Mouse (Mus musculus): ENCODE data around the gene Sox5. TPM values are rescaled to one million over a fixed set of nuclear protein-coding genes. Genes with fewer than 3 reads are reported as not detected.

Gene Sox5
- polyA plus RNA-seq, 1 experiment from 2014 or later, result 43.3 TPM

DNA sequence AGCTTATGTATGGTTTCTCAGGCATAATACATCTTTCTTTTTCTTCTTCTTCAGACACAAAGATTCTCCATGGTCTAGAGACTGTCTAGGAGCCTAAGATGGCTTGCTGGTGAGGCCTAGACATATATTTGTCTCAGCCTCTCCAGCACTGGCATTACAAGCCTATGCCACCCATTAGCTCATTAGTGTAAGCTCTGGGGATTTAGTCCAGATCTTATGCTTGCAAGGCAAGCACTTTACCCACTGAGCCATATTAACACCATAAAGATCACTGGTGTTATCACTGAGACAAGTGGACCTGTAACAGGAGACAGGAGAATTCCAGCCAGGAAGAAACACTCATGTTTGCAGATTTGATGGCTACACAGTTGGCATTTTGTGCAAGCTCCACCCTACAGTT is 472.6 kb downstream of the Sox5 start:
- ATAC-seq, result no peak
- Histone ChIP-seq H3K9ac (ENCODE audit: low read depth, low read length) (no peak overlapping the region), H3K27ac (ENCODE audit: low read length) (no peak overlapping the region), H3K9me3 (replicated peaks; ENCODE audit: control insufficient read depth, low read length, poor library complexity, severe bottlenecking) (no peaks in the 10 kb centered on the region), H3K36me3 (ENCODE audit: control insufficient read depth, insufficient read depth, low read length) (no peaks in the 10 kb centered on the region), H3K4me1 (ENCODE audit: control insufficient read depth, insufficient read depth, low read length) (peaks cover 7% of the 10 kb centered on the region), H3K4me2 (ENCODE audit: low read length) (no peak overlapping the region), H3K4me3 (ENCODE audit: low read depth, low read length) (no peak overlapping the region), H3K27me3 (ENCODE audit: control insufficient read depth, insufficient read depth, low read depth, low read length) (no peaks in the 10 kb centered on the region)

DNA sequence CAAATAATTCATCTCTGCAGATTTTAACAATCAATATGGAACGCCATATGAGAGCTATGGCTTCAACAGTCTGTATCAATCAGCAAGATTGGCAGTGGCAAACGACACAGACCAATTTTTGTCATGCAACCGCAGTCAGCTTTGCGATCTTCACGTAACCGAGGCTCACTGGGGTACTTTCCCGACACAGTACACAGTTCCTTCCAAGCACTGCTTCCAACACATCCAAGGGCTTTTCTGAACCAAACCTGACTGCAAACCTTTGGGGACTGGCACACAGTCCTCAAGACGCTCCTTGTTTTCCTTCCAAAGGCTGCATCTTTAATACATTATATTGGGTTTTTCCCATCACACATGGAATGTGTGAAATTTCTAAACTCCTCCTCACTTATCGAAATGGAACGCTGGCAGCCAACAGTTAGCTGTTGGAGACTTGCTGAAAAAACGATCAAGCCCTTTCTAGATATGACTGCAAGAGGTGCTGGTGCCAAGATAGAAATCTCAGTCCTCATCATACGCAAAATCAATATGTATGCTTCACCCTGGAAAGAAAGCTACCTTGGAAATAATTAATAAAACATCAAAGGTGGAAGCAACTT is 474.1 kb downstream of the Sox5 start:
- Histone ChIP-seq H3K36me3 (ENCODE audit: control insufficient read depth, insufficient read depth, low read length) (no peaks in the 10 kb centered on the region), H3K4me3 (ENCODE audit: low read depth, low read length) (no peak overlapping the region), H3K4me1 (ENCODE audit: control insufficient read depth, insufficient read depth, low read length) (peaks cover 7% of the 10 kb centered on the region), H3K27me3 (ENCODE audit: control insufficient read depth, insufficient read depth, low read depth, low read length) (no peaks in the 10 kb centered on the region), H3K27ac (ENCODE audit: low read length) (no peak overlapping the region), H3K4me2 (ENCODE audit: low read length) (no peak overlapping the region), H3K9me3 (replicated peaks; ENCODE audit: control insufficient read depth, low read length, poor library complexity, severe bottlenecking) (0 out of 2 replicates have a peak, but pooled peaks cover under 1% of the 10 kb centered on the region), H3K9ac (ENCODE audit: low read depth, low read length) (no peak overlapping the region)
- 89% methylated on average over 12 of the region's 12 CpGs for WGBS
- ATAC-seq, result no peak

DNA sequence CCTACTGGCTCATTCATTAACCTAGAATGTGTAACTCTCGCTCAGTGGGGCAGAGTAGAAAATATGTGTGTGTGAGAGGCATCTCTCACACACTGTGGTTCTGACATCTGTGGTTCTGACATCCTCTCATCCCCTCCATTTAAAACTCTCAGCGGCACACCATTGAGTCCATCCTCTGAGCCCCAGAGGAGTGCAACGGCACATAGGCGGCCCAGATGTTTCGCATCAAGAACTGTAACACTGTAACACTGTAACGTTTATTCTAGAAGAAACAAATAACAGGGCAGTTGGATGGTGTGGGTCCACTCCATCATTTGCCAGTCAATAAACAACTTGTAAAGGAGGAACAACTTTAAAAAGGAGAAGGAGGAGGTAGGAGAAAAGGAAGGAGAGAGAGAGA is 479.0 kb downstream of the Sox5 start:
- 94% methylated on average over 6 of the region's 6 CpGs for WGBS
- no peaks in the 10 kb centered on the region for H3K27me3 ChIP-seq (ENCODE audit: control insufficient read depth, insufficient read depth, low read depth, low read length)
- no peak overlapping the region for H3K4me2 ChIP-seq (ENCODE audit: low read length)
- H3K27ac ChIP-seq (ENCODE audit: low read length), result no peak overlapping the region
- no peak overlapping the region for H3K4me3 ChIP-seq (ENCODE audit: low read depth, low read length)
- H3K9me3 ChIP-seq (replicated peaks; ENCODE audit: control insufficient read depth, low read length, poor library complexity, severe bottlenecking), result 0 out of 2 replicates have a peak, but pooled peaks cover 2% of the 10 kb centered on the region
- H3K4me1 ChIP-seq (ENCODE audit: control insufficient read depth, insufficient read depth, low read length), result no peaks in the 10 kb centered on the region
- ATAC-seq, result no peak
- H3K36me3 ChIP-seq (ENCODE audit: control insufficient read depth, insufficient read depth, low read length), result no peaks in the 10 kb centered on the region
- no peak overlapping the region for H3K9ac ChIP-seq (ENCODE audit: low read depth, low read length)

DNA sequence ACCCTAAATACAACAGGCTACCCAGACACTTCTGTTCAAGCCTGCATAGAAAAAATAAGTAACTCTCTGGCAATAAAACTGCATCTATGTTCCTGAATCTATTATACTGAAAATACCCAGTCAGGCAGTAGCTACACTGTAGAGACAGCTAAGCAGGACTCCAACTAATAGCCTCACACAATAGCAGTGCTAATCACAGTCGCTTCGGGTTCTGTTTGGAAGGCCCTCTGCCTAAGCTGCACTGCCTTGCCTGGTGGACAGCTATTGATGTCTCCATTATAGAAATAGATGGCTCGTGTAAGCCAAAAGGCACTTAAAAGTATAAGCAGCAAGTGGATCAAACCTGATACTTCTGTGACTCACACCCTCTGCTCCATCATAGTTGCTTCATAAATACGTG is 480.7 kb downstream of the Sox5 start:
- no peaks in the 10 kb centered on the region for H3K27me3 ChIP-seq (ENCODE audit: control insufficient read depth, insufficient read depth, low read depth, low read length)
- H3K36me3 ChIP-seq (ENCODE audit: control insufficient read depth, insufficient read depth, low read length), result no peaks in the 10 kb centered on the region
- H3K4me2 ChIP-seq (ENCODE audit: low read length), result no peak overlapping the region
- ATAC-seq, result no peak
- H3K9ac ChIP-seq (ENCODE audit: low read depth, low read length), result no peak overlapping the region
- H3K27ac ChIP-seq (ENCODE audit: low read length), result no peak overlapping the region
- WGBS, result 28% methylated on average over 4 of the region's 4 CpGs
- H3K9me3 ChIP-seq (replicated peaks; ENCODE audit: control insufficient read depth, low read length, poor library complexity, severe bottlenecking), result 0 out of 2 replicates have a peak, but pooled peaks cover 2% of the 10 kb centered on the region
- no peak overlapping the region for H3K4me3 ChIP-seq (ENCODE audit: low read depth, low read length)
- no peaks in the 10 kb centered on the region for H3K4me1 ChIP-seq (ENCODE audit: control insufficient read depth, insufficient read depth, low read length)

DNA sequence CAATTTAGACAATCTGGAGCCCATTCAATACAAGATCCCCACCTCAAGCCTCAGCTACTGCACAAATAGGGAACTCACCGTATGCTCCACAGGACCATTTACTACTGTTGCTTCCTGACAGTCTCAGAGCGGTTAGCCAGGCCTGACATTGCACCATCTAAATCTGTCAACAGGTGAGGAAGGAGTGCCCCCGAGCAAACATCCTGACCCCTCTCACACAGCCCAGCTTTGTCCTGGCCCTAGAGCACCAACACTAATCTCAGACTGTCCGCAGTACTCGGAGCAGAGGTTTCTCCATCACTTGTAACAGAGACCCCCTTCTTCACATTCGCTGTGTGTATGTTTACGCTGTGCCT is 482.3 kb downstream of the Sox5 start:
- Histone ChIP-seq H3K27me3 (ENCODE audit: control insufficient read depth, insufficient read depth, low read depth, low read length) (no peaks in the 10 kb centered on the region), H3K27ac (ENCODE audit: low read length) (no peak overlapping the region), H3K4me1 (ENCODE audit: control insufficient read depth, insufficient read depth, low read length) (no peaks in the 10 kb centered on the region), H3K9me3 (replicated peaks; ENCODE audit: control insufficient read depth, low read length, poor library complexity, severe bottlenecking) (peaks cover 5% of the 10 kb centered on the region), H3K4me3 (ENCODE audit: low read depth, low read length) (no peak overlapping the region), H3K36me3 (ENCODE audit: control insufficient read depth, insufficient read depth, low read length) (peaks cover 2% of the 10 kb centered on the region; the same call in 1 of the 2 replicates), H3K9ac (ENCODE audit: low read depth, low read length) (no peak overlapping the region), H3K4me2 (ENCODE audit: low read length) (no peak overlapping the region)
- 81% methylated on average over 7 of the region's 7 CpGs for WGBS
- ATAC-seq, result no peak

DNA sequence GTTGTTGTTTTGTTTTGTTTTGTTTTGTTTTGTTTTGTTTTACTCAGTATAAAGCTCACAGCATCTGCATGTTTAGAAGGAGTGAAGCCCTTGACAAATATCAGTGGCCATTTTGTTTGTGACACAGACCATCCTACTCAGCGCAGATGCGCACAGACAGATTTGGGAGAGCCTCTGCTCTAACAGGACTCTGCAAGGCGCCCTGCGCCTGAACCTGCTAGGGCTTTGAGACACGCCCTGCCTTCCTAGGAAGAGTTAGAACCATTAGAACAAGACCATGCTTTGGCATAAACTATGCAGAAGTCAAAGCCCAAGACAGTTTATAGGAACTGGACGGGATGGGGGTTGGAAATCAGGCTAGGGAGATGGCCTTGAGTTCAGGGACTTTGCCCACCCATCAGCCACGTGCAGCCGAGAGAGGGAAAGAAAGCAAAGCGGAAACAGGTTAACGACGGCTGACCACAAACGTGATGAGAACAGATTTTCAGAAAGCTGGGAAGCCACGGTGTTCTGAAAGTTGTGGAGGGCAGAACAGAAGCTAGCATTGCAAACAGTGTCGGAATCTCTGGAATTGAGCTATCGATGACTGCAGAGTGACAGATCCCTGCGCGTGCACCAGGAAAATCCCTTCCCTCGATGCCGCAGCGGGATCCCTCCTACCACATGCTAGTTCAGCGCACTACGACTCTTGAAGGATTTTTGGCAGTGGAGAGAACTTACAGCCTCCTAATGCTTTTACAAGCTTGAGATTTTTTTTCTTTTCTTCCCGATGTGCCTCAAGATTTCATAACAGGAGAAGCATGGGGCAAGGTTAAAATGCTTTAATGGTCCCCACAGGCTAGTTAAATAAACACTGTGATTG is 482.9 kb downstream of the Sox5 start:
- Histone ChIP-seq H3K27ac (ENCODE audit: low read length) (no peak overlapping the region), H3K9ac (ENCODE audit: low read depth, low read length) (no peak overlapping the region), H3K4me1 (ENCODE audit: control insufficient read depth, insufficient read depth, low read length) (no peaks in the 10 kb centered on the region), H3K27me3 (ENCODE audit: control insufficient read depth, insufficient read depth, low read depth, low read length) (no peaks in the 10 kb centered on the region), H3K9me3 (replicated peaks; ENCODE audit: control insufficient read depth, low read length, poor library complexity, severe bottlenecking) (peaks cover 5% of the 10 kb centered on the region), H3K36me3 (ENCODE audit: control insufficient read depth, insufficient read depth, low read length) (peaks cover 2% of the 10 kb centered on the region; the same call in 1 of the 2 replicates), H3K4me2 (ENCODE audit: low read length) (no peak overlapping the region), H3K4me3 (ENCODE audit: low read depth, low read length) (no peak overlapping the region)
- 75% methylated on average over 23 of the region's 23 CpGs for WGBS
- no peak for ATAC-seq

DNA sequence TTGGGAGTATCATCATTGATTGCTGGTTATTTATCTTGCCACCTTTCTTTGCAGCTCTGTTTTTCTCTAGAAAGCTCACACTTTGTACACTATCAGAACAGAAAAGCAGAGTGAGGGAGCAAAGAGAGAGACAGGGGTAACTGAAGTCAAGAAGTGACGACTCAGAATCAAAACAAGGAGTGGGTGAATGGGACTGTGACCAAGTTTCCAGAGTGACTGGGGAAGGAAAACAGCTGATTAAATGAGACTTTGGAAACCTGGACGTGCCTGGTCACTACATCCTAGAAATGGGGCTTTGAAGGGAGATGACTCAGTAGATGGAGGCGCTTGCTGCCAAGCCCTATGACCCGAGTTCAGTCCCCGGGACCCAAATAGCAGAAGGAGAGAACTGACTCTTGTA is 483.9 kb downstream of the Sox5 start:
- 90% methylated on average over 5 of the region's 5 CpGs for WGBS
- H3K36me3 ChIP-seq (ENCODE audit: control insufficient read depth, insufficient read depth, low read length), result peaks cover 2% of the 10 kb centered on the region; the same call in 1 of the 2 replicates
- H3K9ac ChIP-seq (ENCODE audit: low read depth, low read length), result no peak overlapping the region
- no peaks in the 10 kb centered on the region for H3K4me1 ChIP-seq (ENCODE audit: control insufficient read depth, insufficient read depth, low read length)
- no peak overlapping the region for H3K27ac ChIP-seq (ENCODE audit: low read length)
- H3K4me3 ChIP-seq (ENCODE audit: low read depth, low read length), result no peak overlapping the region
- ATAC-seq, result no peak
- H3K27me3 ChIP-seq (ENCODE audit: control insufficient read depth, insufficient read depth, low read depth, low read length), result no peaks in the 10 kb centered on the region
- peaks cover 5% of the 10 kb centered on the region for H3K9me3 ChIP-seq (replicated peaks; ENCODE audit: control insufficient read depth, low read length, poor library complexity, severe bottlenecking)
- H3K4me2 ChIP-seq (ENCODE audit: low read length), result no peak overlapping the region

DNA sequence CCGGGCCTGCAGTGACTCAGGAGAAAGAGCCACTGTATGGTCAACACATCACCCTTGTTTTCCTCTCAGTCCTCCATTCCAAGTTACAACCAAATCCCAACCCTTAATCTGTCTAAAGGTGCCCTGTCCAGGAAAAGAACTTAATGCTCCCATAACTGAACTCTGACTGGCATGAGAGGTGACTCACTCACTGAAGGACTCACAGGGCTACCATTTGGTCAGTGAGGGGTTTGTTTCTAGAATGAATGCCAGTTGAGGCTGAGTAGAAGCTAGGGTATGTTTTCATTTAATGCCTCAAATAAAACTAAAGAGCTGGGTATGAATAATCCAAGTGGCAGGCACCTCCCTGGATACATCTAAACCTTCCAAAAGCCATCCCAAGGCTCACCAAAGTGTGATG is 484.6 kb downstream of the Sox5 start:
- Histone ChIP-seq H3K27me3 (ENCODE audit: control insufficient read depth, insufficient read depth, low read depth, low read length) (no peaks in the 10 kb centered on the region), H3K9ac (ENCODE audit: low read depth, low read length) (no peak overlapping the region), H3K4me1 (ENCODE audit: control insufficient read depth, insufficient read depth, low read length) (no peaks in the 10 kb centered on the region), H3K27ac (ENCODE audit: low read length) (no peak overlapping the region), H3K4me3 (ENCODE audit: low read depth, low read length) (no peak overlapping the region), H3K36me3 (ENCODE audit: control insufficient read depth, insufficient read depth, low read length) (peaks cover 2% of the 10 kb centered on the region; the same call in 1 of the 2 replicates), H3K4me2 (ENCODE audit: low read length) (no peak overlapping the region), H3K9me3 (replicated peaks; ENCODE audit: control insufficient read depth, low read length, poor library complexity, severe bottlenecking) (peaks cover 3% of the 10 kb centered on the region)
- WGBS, result 92% methylated on average over 1 of the region's 1 CpGs
- no peak for ATAC-seq

DNA sequence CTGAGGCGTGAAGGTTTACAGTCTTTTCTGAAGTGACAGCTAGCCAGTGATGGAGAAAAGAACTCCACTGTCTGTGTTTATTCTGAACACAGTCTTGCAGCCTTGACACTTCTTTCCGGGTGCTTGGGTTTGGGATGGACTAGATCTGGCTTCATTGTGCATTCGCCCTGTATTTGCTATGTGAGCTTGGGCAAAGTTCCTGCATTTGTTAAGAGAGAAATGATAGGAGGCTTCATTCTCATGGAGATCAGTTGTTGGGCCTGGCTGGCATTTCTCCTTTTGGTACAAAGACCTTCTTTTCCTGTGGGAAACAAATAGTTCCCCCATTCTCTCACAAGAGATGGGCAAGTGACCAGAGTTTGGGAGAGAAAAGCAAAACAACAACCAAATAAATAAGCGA is 490.3 kb downstream of the Sox5 start:
- ATAC-seq, result no peak
- WGBS, result 77% methylated on average over 4 of the region's 4 CpGs

More for the DNA sequence above, 490.3 kb downstream of the Sox5 start:
- H3K4me2 ChIP-seq (ENCODE audit: low read length), result no peak overlapping the region
- H3K36me3 ChIP-seq (ENCODE audit: control insufficient read depth, insufficient read depth, low read length), result peaks cover 2% of the 10 kb centered on the region; the same call in 1 of the 2 replicates
- H3K4me1 ChIP-seq (ENCODE audit: control insufficient read depth, insufficient read depth, low read length), result no peaks in the 10 kb centered on the region
- no peaks in the 10 kb centered on the region for H3K27me3 ChIP-seq (ENCODE audit: control insufficient read depth, insufficient read depth, low read depth, low read length)
- H3K27ac ChIP-seq (ENCODE audit: low read length), result no peak overlapping the region
- no peak overlapping the region for H3K4me3 ChIP-seq (ENCODE audit: low read depth, low read length)
- no peak overlapping the region for H3K9ac ChIP-seq (ENCODE audit: low read depth, low read length)
- H3K9me3 ChIP-seq (replicated peaks; ENCODE audit: control insufficient read depth, low read length, poor library complexity, severe bottlenecking), result peaks cover 3% of the 10 kb centered on the region

Data from midbrain, embryonic 16.5 days (tissue).